ENCODE assay signal across 20 mouse cellular contexts in the genomic region with DNA sequence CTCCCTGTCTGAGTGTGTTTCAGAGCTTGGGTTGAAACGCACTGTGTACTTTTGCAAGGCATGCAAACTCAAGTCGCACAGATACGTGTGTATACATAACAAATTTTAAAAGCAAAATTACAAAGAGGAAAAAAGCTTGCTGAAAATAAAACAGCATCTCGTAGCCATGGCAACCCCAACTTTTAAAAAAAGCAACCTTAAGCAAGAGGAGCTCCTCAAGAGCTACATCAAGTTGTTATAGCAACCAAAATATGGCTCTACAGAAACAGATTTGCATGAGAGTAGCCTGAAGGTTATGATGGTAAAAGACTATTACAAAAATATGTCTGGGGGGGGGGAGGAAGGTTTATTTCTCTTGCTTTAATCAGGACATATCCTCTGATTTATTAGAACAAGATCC.
DNase-seq lines count a peak whose midpoint lies in the region; ATAC-seq lines count a peak whose summit lies in the region.
"Had no signal": no experiment of that assay in that cellular context is flagged by ENCODE, and none has a peak within 500 bp of the region (broad histone marks: within the 10 kb centered on the region; RNA-seq: fewer than 3 reads in every experiment).

No protein-coding gene starts in this region.

- H3K4me3 ChIP-seq in forebrain, embryonic 15.5 days: no peak overlapping the region
- no peak overlapping the region for H3K4me3 ChIP-seq in forebrain, embryonic 13.5 days
- H3K4me3 ChIP-seq: embryonic facial prominence, embryonic 13.5 days; intestine, embryonic 15.5 days; kidney, embryonic 15.5 days; limb, embryonic 12.5 days; liver, embryonic 13.5 days; lung, embryonic 15.5 days; neural tube, embryonic 13.5 days; stomach, embryonic 15.5 days had no signal

- H3K27ac ChIP-seq in forebrain, embryonic 15.5 days (replicated peaks): no peak overlapping the region
- no peak overlapping the region for H3K27ac ChIP-seq in forebrain, embryonic 13.5 days
- H3K27ac ChIP-seq: embryonic facial prominence, embryonic 13.5 days; intestine, embryonic 15.5 days; kidney, embryonic 15.5 days; limb, embryonic 12.5 days; liver, embryonic 13.5 days; lung, embryonic 15.5 days; macrophage; neural tube, embryonic 13.5 days; stomach, embryonic 15.5 days had no signal

- 77% methylated on average over 4 of the region's 4 CpGs for WGBS in forebrain, embryonic 15.5 days
- 88% methylated on average over 4 of the region's 4 CpGs for WGBS in forebrain, embryonic 13.5 days

- H3K9me3 ChIP-seq in forebrain, embryonic 15.5 days: no peaks in the 10 kb centered on the region
- no peaks in the 10 kb centered on the region for H3K9me3 ChIP-seq in forebrain, embryonic 13.5 days (replicated peaks)
- H3K9me3 ChIP-seq: embryonic facial prominence, embryonic 13.5 days; intestine, embryonic 15.5 days; kidney, embryonic 15.5 days; limb, embryonic 12.5 days; liver, embryonic 13.5 days; lung, embryonic 15.5 days; neural tube, embryonic 13.5 days; stomach, embryonic 15.5 days had no signal

- no peaks in the 10 kb centered on the region for H3K36me3 ChIP-seq in forebrain, embryonic 15.5 days
- H3K36me3 ChIP-seq in forebrain, embryonic 13.5 days (ENCODE audit: poor library complexity, severe bottlenecking): no peaks in the 10 kb centered on the region
- H3K36me3 ChIP-seq: embryonic facial prominence, embryonic 13.5 days; intestine, embryonic 15.5 days; kidney, embryonic 15.5 days; limb, embryonic 12.5 days; liver, embryonic 13.5 days; lung, embryonic 15.5 days; neural tube, embryonic 13.5 days; stomach, embryonic 15.5 days had no signal

- no peak overlapping the region for H3K9ac ChIP-seq in forebrain, embryonic 15.5 days (replicated peaks)
- no peak overlapping the region for H3K9ac ChIP-seq in forebrain, embryonic 13.5 days
- H3K9ac ChIP-seq: embryonic facial prominence, embryonic 13.5 days; intestine, embryonic 15.5 days; kidney, embryonic 15.5 days; limb, embryonic 12.5 days; liver, embryonic 13.5 days; lung, embryonic 15.5 days; neural tube, embryonic 13.5 days; stomach, embryonic 15.5 days had no signal

- no peaks in the 10 kb centered on the region for H3K4me1 ChIP-seq in forebrain, embryonic 15.5 days
- H3K4me1 ChIP-seq in forebrain, embryonic 13.5 days: no peaks in the 10 kb centered on the region
- H3K4me1 ChIP-seq: embryonic facial prominence, embryonic 13.5 days; intestine, embryonic 15.5 days; kidney, embryonic 15.5 days; limb, embryonic 12.5 days; liver, embryonic 13.5 days; lung, embryonic 15.5 days; neural tube, embryonic 13.5 days; stomach, embryonic 15.5 days had no signal

- 0 out of 2 replicates have a peak, but pooled peaks have one; percentile 51 for ATAC-seq in forebrain, embryonic 15.5 days (replicated peaks)
- no peak for ATAC-seq in forebrain, embryonic 13.5 days
- ATAC-seq: intestine, embryonic 15.5 days had no signal

- H3K4me2 ChIP-seq in forebrain, embryonic 15.5 days (replicated peaks): no peak overlapping the region
- no peak overlapping the region for H3K4me2 ChIP-seq in forebrain, embryonic 13.5 days
- H3K4me2 ChIP-seq: embryonic facial prominence, embryonic 13.5 days; intestine, embryonic 15.5 days; kidney, embryonic 15.5 days; limb, embryonic 12.5 days; liver, embryonic 13.5 days; lung, embryonic 15.5 days; neural tube, embryonic 13.5 days; stomach, embryonic 15.5 days had no signal

- peak; percentile 57 for DNase-seq in layer of hippocampus, adult 9-11 months
- no peak for DNase-seq in layer of hippocampus, adult 9-10 months (ENCODE audit: low spot score)
- DNase-seq in brain, embryonic 18.5 days (ENCODE audit: low read depth, low spot score): peak; percentile 77
- DNase-seq in right cerebral cortex, adult 2 months (ENCODE audit: low spot score in 2 of 2): peak; percentile 49 to 60
- no peak for DNase-seq in spleen, postnatal 10 days (ENCODE audit: low spot score in 2 of 2)
- DNase-seq in natural killer cell, adult 2 months (ENCODE audit: low spot score in 2 of 2): no peak
- DNase-seq: adrenal gland, postnatal 14 days; cerebellum, adult 8-10 months; gastrocnemius, postnatal 14 days; liver, embryonic 13.5 days had no signal

- no peaks in the 10 kb centered on the region for H3K27me3 ChIP-seq in forebrain, embryonic 15.5 days
- no peaks in the 10 kb centered on the region for H3K27me3 ChIP-seq in forebrain, embryonic 13.5 days
- H3K27me3 ChIP-seq: embryonic facial prominence, embryonic 13.5 days; intestine, embryonic 15.5 days; kidney, embryonic 15.5 days; limb, embryonic 12.5 days; liver, embryonic 13.5 days; lung, embryonic 15.5 days; neural tube, embryonic 13.5 days; stomach, embryonic 15.5 days had no signal

Comparison
In these comparisons a context has a peak if more than half of its experiments do, and no peak if none do; other contexts are left out.
1. DNase-seq: peak in layer of hippocampus, adult 9-11 months (single experiment), brain, embryonic 18.5 days (single experiment) and right cerebral cortex, adult 2 months (2 of 2); none in layer of hippocampus, adult 9-10 months (single experiment), spleen, postnatal 10 days (0 of 2) and natural killer cell, adult 2 months (0 of 2).